8 mouse cellular contexts compared by ENCODE assay signal in genomic region chr1:134854325-134854982, GRCm38 (mm10).
DNase-seq lines count a peak whose midpoint lies in the region; ATAC-seq lines count a peak whose summit lies in the region.

No protein-coding gene starts in this region.

- no peak overlapping the region for H3K27ac ChIP-seq in hindbrain, embryonic 10.5 days
- H3K27ac ChIP-seq in hindbrain, embryonic 13.5 days, result no peak overlapping the region

- no peaks in the 10 kb centered on the region for H3K9me3 ChIP-seq in hindbrain, embryonic 10.5 days
- H3K9me3 ChIP-seq in hindbrain, embryonic 13.5 days, result no peaks in the 10 kb centered on the region

- 88% methylated on average over 1 of the region's 1 CpGs for WGBS in hindbrain, embryonic 10.5 days
- 89% methylated on average over 1 of the region's 1 CpGs for WGBS in hindbrain, embryonic 13.5 days

- H3K4me2 ChIP-seq in hindbrain, embryonic 13.5 days, result no peak overlapping the region

- no peak overlapping the region for H3K4me3 ChIP-seq in hindbrain, embryonic 10.5 days
- no peak overlapping the region for H3K4me3 ChIP-seq in hindbrain, embryonic 13.5 days

- ATAC-seq in hindbrain, embryonic 13.5 days (ENCODE audit: low FRiP score), result no peak

- H3K27me3 ChIP-seq in hindbrain, embryonic 10.5 days (ENCODE audit: insufficient read depth, poor library complexity, severe bottlenecking), result no peaks in the 10 kb centered on the region
- no peaks in the 10 kb centered on the region for H3K27me3 ChIP-seq in hindbrain, embryonic 13.5 days

- H3K4me1 ChIP-seq in hindbrain, embryonic 10.5 days (replicated peaks), result 0 out of 2 replicates have a peak, but pooled peaks cover 9% of the 10 kb centered on the region
- H3K4me1 ChIP-seq in hindbrain, embryonic 13.5 days (replicated peaks), result peaks cover 10% of the 10 kb centered on the region; the same call in 1 of the 2 replicates

- 0 out of 2 replicates have a peak, but pooled peaks cover 7% of the 10 kb centered on the region for H3K36me3 ChIP-seq in hindbrain, embryonic 10.5 days
- peaks cover 14% of the 10 kb centered on the region for H3K36me3 ChIP-seq in hindbrain, embryonic 13.5 days

- DNase-seq in hindbrain, embryonic 10.5 days (ENCODE audit: low spot score), result peak; percentile 75
- peak; percentile 69 for DNase-seq in ZHBTc4 (ENCODE audit: low read depth, low spot score)
- peak; percentile 54 to 84 for DNase-seq in cerebellum, postnatal 4 days (ENCODE audit: low spot score in 2 of 2)
- DNase-seq in heart, adult 8-10 months (ENCODE audit: low spot score), result peak; percentile 70
- peak; percentile 73 to 77 for DNase-seq in layer of hippocampus, postnatal 36 days
- peak; percentile 74 for DNase-seq in mesoderm, embryonic 11.5 days (ENCODE audit: low read depth, low spot score)
- DNase-seq in spleen, postnatal 14 days (ENCODE audit: low spot score in 2 of 2), result peak; percentile 56 to 74

- H3K9ac ChIP-seq in hindbrain, embryonic 13.5 days, result no peak overlapping the region
